15 mouse cellular contexts compared by ENCODE assay signal in genomic region chr10:20437021-20437420, GRCm38 (mm10).
DNase-seq lines count a peak whose midpoint lies in the region; ATAC-seq lines count a peak whose summit lies in the region.
"Had no signal": no experiment of that assay in that cellular context is flagged by ENCODE, and none has a peak within 500 bp of the region (broad histone marks: within the 10 kb centered on the region; RNA-seq: fewer than 3 reads in every experiment).

No protein-coding gene starts in this region.

- ATAC-seq in lung, embryonic 15.5 days (ENCODE audit: borderline replicate concordance, extremely low read depth, low FRiP score, low TSS enrichment) = peak; percentile 76; the same call in 1 of the 2 replicates
- ATAC-seq in hematopoietic stem cell, adult 5-6 weeks (replicated peaks in 1 of 2; ENCODE audit: insufficient read depth in 1 of 2, low FRiP score in 2 of 2, low TSS enrichment in 1 of 2, low read depth in 1 of 2, poor library complexity in 2 of 2, severe bottlenecking in 2 of 2) = peak; percentile 7 to 42; a peak in 1 of 4 replicates
- ATAC-seq: CD4-positive, CD25-positive, alpha-beta regulatory T cell, adult 4 months had no signal

- no peak overlapping the region for H3K27ac ChIP-seq in lung, embryonic 15.5 days
- H3K27ac ChIP-seq in heart, embryonic 10.5 days = no peak overlapping the region
- H3K27ac ChIP-seq: forebrain, embryonic 10.5 days; liver, embryonic 13.5 days; midbrain, embryonic 12.5 days had no signal

- H3K4me1 ChIP-seq in lung, embryonic 15.5 days = peaks cover 12% of the 10 kb centered on the region
- no peaks in the 10 kb centered on the region for H3K4me1 ChIP-seq in heart, embryonic 10.5 days
- H3K4me1 ChIP-seq: forebrain, embryonic 10.5 days; liver, embryonic 13.5 days; midbrain, embryonic 12.5 days had no signal

- no peak overlapping the region for H3K4me2 ChIP-seq in lung, embryonic 15.5 days
- H3K4me2 ChIP-seq: liver, embryonic 13.5 days; midbrain, embryonic 12.5 days had no signal

- 0 out of 2 replicates have a peak, but pooled peaks cover 3% of the 10 kb centered on the region for H3K36me3 ChIP-seq in lung, embryonic 15.5 days
- H3K36me3 ChIP-seq in heart, embryonic 10.5 days = no peaks in the 10 kb centered on the region; the same call in 1 of the 2 replicates
- H3K36me3 ChIP-seq: forebrain, embryonic 10.5 days; liver, embryonic 13.5 days; midbrain, embryonic 12.5 days had no signal

- no peak overlapping the region for H3K9ac ChIP-seq in lung, embryonic 15.5 days
- H3K9ac ChIP-seq: liver, embryonic 13.5 days; midbrain, embryonic 12.5 days had no signal

- H3K27me3 ChIP-seq in lung, embryonic 15.5 days = no peaks in the 10 kb centered on the region
- no peaks in the 10 kb centered on the region for H3K27me3 ChIP-seq in heart, embryonic 10.5 days (ENCODE audit: insufficient read depth, poor library complexity, severe bottlenecking)
- H3K27me3 ChIP-seq: liver, embryonic 13.5 days; midbrain, embryonic 12.5 days had no signal

- H3K9me3 ChIP-seq in lung, embryonic 15.5 days = no peaks in the 10 kb centered on the region
- H3K9me3 ChIP-seq in heart, embryonic 10.5 days = no peaks in the 10 kb centered on the region
- H3K9me3 ChIP-seq: forebrain, embryonic 10.5 days; liver, embryonic 13.5 days; midbrain, embryonic 12.5 days had no signal

- no peak for DNase-seq in lung, postnatal 14 days
- peak; percentile 2 for DNase-seq in 3T3-L1 (ENCODE audit: low read depth, low spot score)
- DNase-seq in Muller cell, postnatal 12 days (ENCODE audit: inconsistent ontology term) = peak; percentile 46
- no peak for DNase-seq in kidney, adult 11 months
- no peak for DNase-seq in heart, embryonic 10.5 days (ENCODE audit: low spot score)
- DNase-seq: adrenal gland, postnatal 14 days; cerebellum, postnatal 14 days; gastrocnemius, postnatal 36 days; kidney, postnatal 25 days; liver, embryonic 13.5 days had no signal

- no peak overlapping the region for H3K4me3 ChIP-seq in lung, embryonic 15.5 days
- H3K4me3 ChIP-seq in heart, embryonic 10.5 days = no peak overlapping the region
- H3K4me3 ChIP-seq: forebrain, embryonic 10.5 days; liver, embryonic 13.5 days; midbrain, embryonic 12.5 days had no signal

- WGBS in lung, embryonic 15.5 days = 47% methylated on average over 2 of the region's 2 CpGs
- 83% methylated on average over 2 of the region's 2 CpGs for WGBS in heart, embryonic 10.5 days

Comparison
In these comparisons a context has a peak if more than half of its experiments do, and no peak if none do; other contexts are left out.
1. DNase-seq: peak in 3T3-L1 (single experiment) and Muller cell, postnatal 12 days (single experiment); none in lung, postnatal 14 days (single experiment), kidney, adult 11 months (single experiment) and heart, embryonic 10.5 days (single experiment).